Mouse (Mus musculus): ENCODE results near the gene Cgrrf1. TPM values are rescaled to one million over a fixed set of nuclear protein-coding genes. Genes with fewer than 3 reads are reported as not detected.

Gene Cgrrf1
- total and polyA plus RNA-seq, 2 experiments from 2014 or later, result 24.4 to 36.0 TPM

GRCm38 (mm10) chr14:46831295-46831694 is 630 bp upstream of the Cgrrf1 start:
- ATAC-seq (ENCODE audit: low FRiP score), result no peak
- no peaks in the 10 kb centered on the region for H3K4me1 ChIP-seq (ENCODE audit: insufficient read depth, low read length)
- H3K36me3 ChIP-seq (ENCODE audit: insufficient read depth, low read length), result no peaks in the 10 kb centered on the region
- no peaks in the 10 kb centered on the region for H3K9me3 ChIP-seq (ENCODE audit: low read length)
- peak overlapping the region; percentile 93 for H3K4me2 ChIP-seq (ENCODE audit: low read depth, low read length, poor library complexity, severe bottlenecking)
- no peak overlapping the region for H3K27ac ChIP-seq (ENCODE audit: low read depth, low read length)
- 4% methylated on average over 4 of the region's 4 CpGs for WGBS
- H3K9ac ChIP-seq (replicated peaks; ENCODE audit: low read length, poor library complexity, severe bottlenecking), result peak overlapping the region; percentile 68
- DNase-seq (ENCODE audit: low spot score), result no peak
- H3K4me3 ChIP-seq (ENCODE audit: low read depth, low read length), result peak overlapping the region; percentile 69
- H3K27me3 ChIP-seq (ENCODE audit: insufficient read depth, low read length), result no peaks in the 10 kb centered on the region
- TF ChIP-seq CTCF (IDR thresholded peaks at IDR 0.05), result no peak

GRCm38 (mm10) chr14:46832354-46833272 is 688 bp downstream of the Cgrrf1 start:
- H3K4me3 ChIP-seq (ENCODE audit: low read depth, low read length), result peak overlapping the region; percentile 69
- TF ChIP-seq CTCF (IDR thresholded peaks at IDR 0.05), result no peak
- H3K9me3 ChIP-seq (ENCODE audit: low read length), result no peaks in the 10 kb centered on the region
- no peak overlapping the region for H3K27ac ChIP-seq (ENCODE audit: low read depth, low read length)
- no peaks in the 10 kb centered on the region for H3K36me3 ChIP-seq (ENCODE audit: insufficient read depth, low read length)
- ATAC-seq (ENCODE audit: low FRiP score), result no peak; the same call in 1 of the 2 replicates
- no peaks in the 10 kb centered on the region for H3K27me3 ChIP-seq (ENCODE audit: insufficient read depth, low read length)
- H3K4me2 ChIP-seq (ENCODE audit: low read depth, low read length, poor library complexity, severe bottlenecking), result peak overlapping the region; percentile 93
- H3K9ac ChIP-seq (replicated peaks; ENCODE audit: low read length, poor library complexity, severe bottlenecking), result peak overlapping the region; percentile 68
- 7% methylated on average over 40 of the region's 40 CpGs for WGBS
- peak; percentile 17 for DNase-seq (ENCODE audit: low spot score)
- H3K4me1 ChIP-seq (ENCODE audit: insufficient read depth, low read length), result no peaks in the 10 kb centered on the region

GRCm38 (mm10) chr14:46839326-46839725 is 7.4 kb downstream of the Cgrrf1 start:
- DNase-seq (ENCODE audit: low spot score) (no peak), ATAC-seq (ENCODE audit: low FRiP score) (no peak)
- no peak overlapping the region for H3K4me2 ChIP-seq (ENCODE audit: low read depth, low read length, poor library complexity, severe bottlenecking)
- no peak overlapping the region for H3K9ac ChIP-seq (replicated peaks; ENCODE audit: low read length, poor library complexity, severe bottlenecking)
- H3K27me3 ChIP-seq (ENCODE audit: insufficient read depth, low read length), result no peaks in the 10 kb centered on the region
- 69% methylated on average over 4 of the region's 4 CpGs for WGBS
- H3K9me3 ChIP-seq (ENCODE audit: low read length), result no peaks in the 10 kb centered on the region
- H3K4me3 ChIP-seq (ENCODE audit: low read depth, low read length), result no peak overlapping the region
- H3K27ac ChIP-seq (ENCODE audit: low read depth, low read length), result no peak overlapping the region
- TF ChIP-seq CTCF (IDR thresholded peaks at IDR 0.05), result no peak
- no peaks in the 10 kb centered on the region for H3K4me1 ChIP-seq (ENCODE audit: insufficient read depth, low read length)
- H3K36me3 ChIP-seq (ENCODE audit: insufficient read depth, low read length), result peaks cover 8% of the 10 kb centered on the region

- Histone ChIP-seq H3K4me3 (ENCODE audit: low read depth, low read length) (no peak overlapping the region), H3K36me3 (ENCODE audit: insufficient read depth, low read length) (peaks cover 5% of the 10 kb centered on the region; the same call in 1 of the 2 replicates), H3K9ac (replicated peaks; ENCODE audit: low read length, poor library complexity, severe bottlenecking) (no peak overlapping the region), H3K9me3 (ENCODE audit: low read length) (no peaks in the 10 kb centered on the region), H3K4me2 (ENCODE audit: low read depth, low read length, poor library complexity, severe bottlenecking) (no peak overlapping the region), H3K27ac (ENCODE audit: low read depth, low read length) (no peak overlapping the region), H3K27me3 (ENCODE audit: insufficient read depth, low read length) (no peaks in the 10 kb centered on the region), H3K4me1 (ENCODE audit: insufficient read depth, low read length) (no peaks in the 10 kb centered on the region)
- WGBS, result 97% methylated on average over 11 of the region's 11 CpGs
- no peak for ATAC-seq (ENCODE audit: low FRiP score)
- TF ChIP-seq CTCF (IDR thresholded peaks at IDR 0.05), result no peak
- DNase-seq (ENCODE audit: low spot score), result no peak
Observed at GRCm38 (mm10) chr14:46845706-46846105, 13.8 kb downstream of the Cgrrf1 start.

- no peak overlapping the region for H3K27ac ChIP-seq (ENCODE audit: low read depth, low read length)
- no peak overlapping the region for H3K4me3 ChIP-seq (ENCODE audit: low read depth, low read length)
- 92% methylated on average over 4 of the region's 4 CpGs for WGBS
- DNase-seq (ENCODE audit: low spot score) (no peak), ATAC-seq (ENCODE audit: low FRiP score) (no peak)
- H3K27me3 ChIP-seq (ENCODE audit: insufficient read depth, low read length), result no peaks in the 10 kb centered on the region
- H3K4me1 ChIP-seq (ENCODE audit: insufficient read depth, low read length), result no peaks in the 10 kb centered on the region
- no peak overlapping the region for H3K4me2 ChIP-seq (ENCODE audit: low read depth, low read length, poor library complexity, severe bottlenecking)
- H3K36me3 ChIP-seq (ENCODE audit: insufficient read depth, low read length), result no peaks in the 10 kb centered on the region; the same call in 1 of the 2 replicates
- H3K9me3 ChIP-seq (ENCODE audit: low read length), result no peaks in the 10 kb centered on the region
- H3K9ac ChIP-seq (replicated peaks; ENCODE audit: low read length, poor library complexity, severe bottlenecking), result no peak overlapping the region
- TF ChIP-seq CTCF (IDR thresholded peaks at IDR 0.05), result no peak
Observed at GRCm38 (mm10) chr14:46848063-46848590, 16.2 kb downstream of the Cgrrf1 start.

GRCm38 (mm10) chr14:46848736-46849135 is 16.8 kb downstream of the Cgrrf1 start:
- Histone ChIP-seq H3K9ac (replicated peaks; ENCODE audit: low read length, poor library complexity, severe bottlenecking) (no peak overlapping the region), H3K4me1 (ENCODE audit: insufficient read depth, low read length) (no peaks in the 10 kb centered on the region), H3K36me3 (ENCODE audit: insufficient read depth, low read length) (no peaks in the 10 kb centered on the region; the same call in 1 of the 2 replicates), H3K27ac (ENCODE audit: low read depth, low read length) (no peak overlapping the region), H3K4me2 (ENCODE audit: low read depth, low read length, poor library complexity, severe bottlenecking) (no peak overlapping the region), H3K27me3 (ENCODE audit: insufficient read depth, low read length) (no peaks in the 10 kb centered on the region), H3K9me3 (ENCODE audit: low read length) (no peaks in the 10 kb centered on the region), H3K4me3 (ENCODE audit: low read depth, low read length) (no peak overlapping the region)
- TF ChIP-seq CTCF (IDR thresholded peaks at IDR 0.05), result no peak
- no peak for ATAC-seq (ENCODE audit: low FRiP score)
- no peak for DNase-seq (ENCODE audit: low spot score)
- 88% methylated on average over 5 of the region's 5 CpGs for WGBS

Measured in midbrain, postnatal 0 days (tissue).